Mouse (Mus musculus): ENCODE measurements around the gene Sbsn.

- TF ChIP-seq CTCF (IDR thresholded peaks at IDR 0.05; ENCODE audit: low read depth) (no peak), EP300 (IDR thresholded peaks at IDR 0.05; ENCODE audit: low read depth) (no peak)
Measured at GRCm38 (mm10) chr7:30728739-30729395, 22.4 kb upstream of the Sbsn start.

Data from liver, embryonic 14.5 days (tissue).